Mouse (Mus musculus) myocyte (in vitro differentiated cells): Measurements from ENCODE around the gene Ak2.

Source experiments
- CEBPB ChIP-seq: IDR thresholded peaks from 2 replicates; pipeline ENCODE4 v1.6.1; 2011; ENCODE audit warnings: mild to moderate bottlenecking, moderate library complexity; ENCODE audit not compliant: poor library complexity, insufficient read depth, severe bottlenecking
- E2F4 ChIP-seq: IDR thresholded peaks from one replicate; pipeline ENCODE4 v1.6.1; 2011; ENCODE audit warnings: mild to moderate bottlenecking, control low read depth, moderate library complexity; ENCODE audit not compliant: insufficient read depth
- MAX ChIP-seq: IDR thresholded peaks from one replicate; pipeline ENCODE4 v1.6.1; 2011; ENCODE audit warnings: low read depth, mild to moderate bottlenecking, control low read depth
- POLR2A ChIP-seq: IDR thresholded peaks from one replicate; pipeline ENCODE4 v1.6.1; 2011; ENCODE audit warnings: low read depth, mild to moderate bottlenecking, control low read depth, moderate library complexity; ENCODE audit not compliant: insufficient read length
- TCF3 ChIP-seq: IDR thresholded peaks from one replicate; pipeline ENCODE4 v1.6.1; 2011; ENCODE audit warnings: low read depth, control low read depth; ENCODE audit not compliant: insufficient read length
- USF1 ChIP-seq: IDR thresholded peaks from one replicate; pipeline ENCODE4 v1.6.1; 2011; ENCODE audit warnings: low read depth, mild to moderate bottlenecking, control low read depth, moderate library complexity

DNA sequence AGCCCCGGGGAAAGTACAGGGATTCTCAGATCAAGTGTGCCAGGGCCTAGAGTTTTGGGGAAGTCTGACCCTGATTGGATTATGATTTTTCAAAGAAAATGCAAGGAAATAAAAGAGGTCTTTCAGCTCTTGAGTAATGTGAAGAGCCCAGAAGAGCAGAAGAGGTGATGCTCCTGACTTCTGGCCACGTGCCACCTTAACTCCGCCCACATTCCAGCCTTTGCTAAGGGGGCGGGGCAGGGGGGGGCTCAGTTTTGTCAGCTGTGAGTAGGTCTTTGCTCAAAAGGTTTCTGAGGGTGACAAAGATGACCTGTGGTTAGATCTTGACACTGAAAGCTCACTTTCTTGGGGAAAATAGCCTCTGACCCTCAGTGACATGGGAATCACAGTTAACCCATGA lies 24.6 kb downstream of the Ak2 start:
- TF ChIP-seq POLR2A (no peak), CEBPB (no peak), USF1 (no peak), MAX (no peak), TCF3 (no peak), E2F4 (no peak)
